Mouse (Mus musculus) lung, postnatal 0 days (tissue): ENCODE measurements around the gene Foxp4.

Experiments used
- CTCF ChIP-seq: IDR thresholded peaks from 2 replicates; pipeline ENCODE4 v1.5.1; 2016; ENCODE audit warnings: antibody characterized with exemption, mild to moderate bottlenecking
- EP300 ChIP-seq: IDR thresholded peaks from 2 replicates; pipeline ENCODE4 v1.6.1; 2016; ENCODE audit warnings: antibody characterized with exemption, mild to moderate bottlenecking, control low read depth

- no peak for TF ChIP-seq CTCF
- no peak for TF ChIP-seq EP300
These were observed 92.7 kb downstream of the Foxp4 start for GRCm38 (mm10) chr17:47831772-47832171.
